Mouse (Mus musculus) midbrain, embryonic 12.5 days (tissue): ENCODE measurements around the gene Nupl1. TPM values are rescaled to one million over a fixed set of nuclear protein-coding genes. Genes with fewer than 3 reads are reported as not detected.

Source experiments
- ATAC-seq: fragments of 200-750 bp; cut with Nextera tagmentation; 2 replicates; pipeline ENCODE4 v1.8.0; 2017; ENCODE audit warnings: low read depth, moderate TSS enrichment, moderate library complexity; ENCODE audit not compliant: low FRiP score
- H3K27ac ChIP-seq: fragments of 300-500 bp; sonication (generic); replicated peaks from 2 replicates; pipeline ENCODE4 v1.5.1; 2016; ENCODE audit warnings: mild to moderate bottlenecking
- H3K27me3 ChIP-seq: fragments of 300-500 bp; sonication (generic); 2 replicates; pipeline ENCODE4 v1.6.1; 2016; ENCODE audit warnings: mild to moderate bottlenecking
- H3K36me3 ChIP-seq: fragments of 300-500 bp; sonication (generic); 2 replicates; pipeline ENCODE4 v1.6.1; 2016
- H3K4me1 ChIP-seq: fragments of 300-500 bp; sonication (generic); 2 replicates; pipeline ENCODE4 v1.6.1; 2016
- H3K4me2 ChIP-seq: fragments of 300-500 bp; sonication (generic); replicated peaks from 2 replicates; pipeline ENCODE4 v1.6.1; 2016; ENCODE audit warnings: mild to moderate bottlenecking, moderate library complexity
- H3K4me3 ChIP-seq: fragments of 300-500 bp; sonication (generic); 2 replicates; pipeline ENCODE4 v1.5.1; 2016; ENCODE audit warnings: mild to moderate bottlenecking
- H3K9ac ChIP-seq: fragments of 300-500 bp; sonication (generic); replicated peaks from 2 replicates; pipeline ENCODE4 v1.6.1; 2016; ENCODE audit warnings: mild to moderate bottlenecking, moderate library complexity
- H3K9me3 ChIP-seq: fragments of 300-500 bp; sonication (generic); 2 replicates; pipeline ENCODE4 v1.6.1; 2016; ENCODE audit warnings: mild to moderate bottlenecking
- WGBS: fragments of 180-500 bp; shearing (Covaris S2); methylation state at CpG from one replicate; pipeline ENCODE4 v1.1.7; 2016; 5-methylcytosine and 5-hydroxymethylcytosine counted together
- microRNA counts: library from miRNA; unstranded; fragments of <30 nt; microRNA quantifications from one replicate; lab custom pipeline; 2017
- microRNA-seq: library from miRNA; unstranded; fragments of <30 nt; microRNA quantifications from one replicate; pipeline ENCODE4, GENCODE M21; 2017
- polyA plus RNA-seq: library from polyadenylated mRNA; unstranded; fragments of >200 nt; fragmentation: Nextera tagmentation; extraction: Ambion mirVana; gene quantifications from 2 replicates; pipeline ENCODE4 v1.2.1, GENCODE M21; 2016

Gene Nupl1
- polyA plus RNA-seq, 1 experiment from 2014 or later = not detected

GRCm38 (mm10) chr14:60135801-60136200 lies 115.4 kb downstream of the Nupl1 start:
- no peak for ATAC-seq
- Histone ChIP-seq H3K4me3 (no peak overlapping the region), H3K4me1 (no peaks in the 10 kb centered on the region), H3K27me3 (no peaks in the 10 kb centered on the region), H3K9me3 (no peaks in the 10 kb centered on the region), H3K4me2 (no peak overlapping the region), H3K9ac (no peak overlapping the region), H3K36me3 (no peaks in the 10 kb centered on the region), H3K27ac (no peak overlapping the region)
- WGBS = 85% methylated on average over 4 of the region's 4 CpGs

DNA sequence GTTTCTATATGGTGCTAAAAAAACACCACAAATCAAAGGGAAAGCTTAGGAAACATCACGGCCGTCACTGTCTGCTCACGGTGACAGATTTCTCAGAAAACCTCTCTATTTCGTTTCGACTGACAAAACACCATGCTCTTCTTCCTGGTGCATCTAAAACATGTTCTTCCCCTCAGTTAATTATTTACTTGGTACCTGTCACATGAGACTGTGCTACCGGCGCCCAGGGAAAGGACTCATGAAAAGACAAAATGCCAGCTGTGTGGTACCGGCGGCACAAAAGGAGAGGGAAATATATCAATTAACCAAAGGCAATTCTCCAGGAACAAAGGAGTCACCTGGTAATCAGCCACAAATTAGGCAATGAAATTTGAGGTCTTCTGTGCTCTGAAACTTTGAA lies 116.5 kb downstream of the Nupl1 start:
- H3K9me3 ChIP-seq = no peaks in the 10 kb centered on the region
- no peaks in the 10 kb centered on the region for H3K36me3 ChIP-seq
- no peaks in the 10 kb centered on the region for H3K27me3 ChIP-seq
- ATAC-seq = no peak
- 93% methylated on average over 9 of the region's 9 CpGs for WGBS
- no peak overlapping the region for H3K27ac ChIP-seq
- H3K4me1 ChIP-seq = no peaks in the 10 kb centered on the region
- no peak overlapping the region for H3K4me2 ChIP-seq
- no peak overlapping the region for H3K9ac ChIP-seq
- H3K4me3 ChIP-seq = no peak overlapping the region

MicroRNA genes within 50 kb of the gene (microRNA counts, 519-probe panel; counts per million panel counts)
- not detected for microRNA mmu-miR-719 (lab: Ali Mortazavi, UCI)

Small RNA genes within 50 kb of the gene (microRNA-seq; reads per million reads assigned to microRNA genes)
- not detected for gene Mir719

Other genes with a start within 250 kb of the Nupl1 start
- gene Atp8a2, start 54.3 kb downstream of the Nupl1 start, polyA plus RNA-seq = 16.1 and 18.1 TPM in 2 replicates
- gene Gm49336, start 76 bp upstream of the Nupl1 start, polyA plus RNA-seq = 67.6 and 72.1 TPM in 2 replicates
- gene Mtmr6, start 13.8 kb upstream of the Nupl1 start, polyA plus RNA-seq = 56.0 and 57.9 TPM in 2 replicates
- 31.0 and 44.7 TPM in 2 replicates for gene Amer2, start 121.8 kb upstream of the Nupl1 start, polyA plus RNA-seq